Mouse (Mus musculus) monocyte, adult 5-6 weeks (primary cell): Measurements from ENCODE around the gene Spon2. TPM values are rescaled to one million over a fixed set of nuclear protein-coding genes. Genes with fewer than 3 reads are reported as not detected.

ENCODE experiments used
- ATAC-seq: fragments of 153-309, 156-312 bp; replicated peaks from 2 replicates; pipeline ENCODE4 v1.8.0; 2017; ENCODE audit warnings: mild to moderate bottlenecking; ENCODE audit not compliant: low TSS enrichment, insufficient number of reproducible peaks, severe bottlenecking, poor library complexity, low FRiP score
- total RNA-seq: library from RNA; stranded (forward); fragments of 200-1000, 200-491, 200-594 nt; gene quantifications from 3 replicates; pipeline ENCODE4 v1.2.3, GENCODE M21; 2017

The Spon2 gene
- not detected in 3 replicates for total RNA-seq

- ATAC-seq = no peak
Measured at GRCm38 (mm10) chr5:33218081-33218480, at the start of gene Spon2. TSS of gene Spon2 (minus strand) at chr5:33218455.

- no peak for ATAC-seq
Measured at GRCm38 (mm10) chr5:33254416-33254815, 36.2 kb upstream of the Spon2 start.

- ATAC-seq = no peak
Measured at GRCm38 (mm10) chr5:33248186-33248585, 29.9 kb upstream of the Spon2 start.

DNA sequence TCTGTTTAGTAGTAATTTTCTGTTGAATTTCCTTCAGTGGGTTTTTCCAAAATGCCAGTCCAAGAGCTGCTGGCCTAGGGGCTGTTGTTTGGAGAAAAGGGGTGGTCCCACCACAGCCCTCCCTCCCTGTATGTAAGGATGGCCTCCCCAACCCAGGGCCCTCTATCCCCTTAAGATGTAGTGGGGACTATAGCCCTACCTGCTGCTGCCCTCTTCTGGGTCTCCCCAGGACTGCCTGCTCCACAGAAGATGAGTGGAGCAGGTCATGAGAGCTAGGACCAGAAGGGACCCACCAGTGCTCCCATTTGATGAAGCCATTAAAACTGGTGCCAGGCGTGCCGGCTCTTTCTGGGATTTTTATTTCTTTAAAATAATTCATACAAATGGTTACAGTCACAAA lies 29.1 kb upstream of the Spon2 start:
- no peak for ATAC-seq

- no peak for ATAC-seq
Measured at GRCm38 (mm10) chr5:33245701-33246100, 27.4 kb upstream of the Spon2 start.

- ATAC-seq = no peak
Measured at GRCm38 (mm10) chr5:33244377-33244920, 26.2 kb upstream of the Spon2 start.

GRCm38 (mm10) chr5:33239934-33240333 lies 21.7 kb upstream of the Spon2 start:
- ATAC-seq = no peak

DNA sequence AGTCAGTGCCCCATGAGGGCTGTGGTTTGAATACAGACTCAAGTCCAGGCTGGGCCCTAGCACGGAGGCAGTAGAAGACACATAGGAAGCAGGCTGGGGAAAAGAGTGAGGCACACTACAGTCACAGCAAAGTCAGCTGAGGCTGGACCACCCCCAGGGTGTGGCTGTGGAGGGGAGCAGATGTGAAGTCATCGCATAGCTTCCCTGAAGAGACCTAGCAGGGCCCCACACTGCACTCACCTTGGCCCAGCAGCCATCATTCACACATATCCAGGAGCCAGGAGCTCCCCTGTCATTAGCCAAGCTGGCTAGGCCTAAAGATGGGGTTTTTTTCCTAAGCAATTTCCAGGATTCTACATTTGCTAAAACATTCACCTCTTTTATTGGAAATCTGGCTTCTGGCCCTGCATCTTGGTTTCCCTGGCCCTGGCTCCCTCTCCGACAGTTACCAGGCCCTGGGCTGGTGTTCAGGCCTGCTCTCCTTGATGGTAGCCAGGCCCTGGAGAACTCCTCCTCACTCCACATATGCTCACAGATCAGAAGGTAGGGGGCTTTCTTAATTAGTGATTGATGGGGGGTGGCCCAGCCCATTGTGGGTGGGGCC lies 21.0 kb upstream of the Spon2 start:
- ATAC-seq = no peak

DNA sequence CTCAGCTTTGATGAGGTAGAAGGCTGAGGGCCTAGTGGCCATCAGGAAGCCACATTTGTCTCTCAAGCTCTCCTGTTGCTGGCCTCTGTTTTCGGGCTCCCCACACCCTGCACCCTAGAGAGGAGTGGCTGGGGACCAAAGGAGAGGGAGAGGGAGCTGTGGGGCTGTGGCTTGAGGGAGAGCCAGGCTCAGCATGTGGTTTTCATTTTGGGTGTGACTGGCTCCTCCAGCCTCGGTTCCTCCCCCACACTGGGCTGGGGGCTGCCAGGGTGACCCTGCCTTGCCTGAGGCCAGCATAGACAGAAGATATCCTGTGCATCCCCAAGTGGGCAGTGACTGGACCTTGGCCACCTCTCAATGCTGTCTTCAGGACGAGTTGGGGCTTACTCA lies 20.0 kb upstream of the Spon2 start:
- no peak for ATAC-seq

DNA sequence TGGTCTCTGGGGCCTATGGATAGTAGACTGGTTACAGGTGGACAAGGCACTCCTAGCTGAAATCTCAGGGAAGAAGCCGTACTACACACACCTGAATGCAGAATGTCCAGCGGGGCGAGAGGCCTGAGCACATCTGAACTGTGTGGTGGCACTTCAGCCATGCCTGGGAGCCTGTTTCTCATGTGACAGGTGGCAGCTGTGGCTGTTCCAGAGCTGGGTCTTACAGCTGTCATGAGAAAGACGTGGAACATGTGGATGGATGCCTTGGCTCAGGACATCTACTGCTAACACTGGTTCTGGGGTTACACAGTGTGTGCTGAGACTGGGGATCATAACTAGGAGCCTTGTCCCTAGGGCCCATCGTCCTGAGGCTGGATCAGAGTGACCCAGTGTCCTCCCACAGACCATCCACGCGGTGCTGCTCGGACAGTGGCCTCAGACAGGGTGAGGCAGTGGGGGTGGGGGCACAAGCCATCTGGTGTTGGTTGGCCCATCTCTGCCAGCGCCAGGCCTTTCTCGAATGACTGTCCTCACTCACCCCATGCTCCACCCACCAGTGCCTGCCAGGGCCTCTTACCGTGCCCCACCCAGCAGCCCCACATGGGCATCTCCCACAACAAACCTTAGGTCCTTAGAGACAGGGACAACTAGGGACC lies 19.5 kb upstream of the Spon2 start:
- no peak for ATAC-seq

- ATAC-seq = no peak
Measured at GRCm38 (mm10) chr5:33234391-33235031, 16.3 kb upstream of the Spon2 start.

DNA sequence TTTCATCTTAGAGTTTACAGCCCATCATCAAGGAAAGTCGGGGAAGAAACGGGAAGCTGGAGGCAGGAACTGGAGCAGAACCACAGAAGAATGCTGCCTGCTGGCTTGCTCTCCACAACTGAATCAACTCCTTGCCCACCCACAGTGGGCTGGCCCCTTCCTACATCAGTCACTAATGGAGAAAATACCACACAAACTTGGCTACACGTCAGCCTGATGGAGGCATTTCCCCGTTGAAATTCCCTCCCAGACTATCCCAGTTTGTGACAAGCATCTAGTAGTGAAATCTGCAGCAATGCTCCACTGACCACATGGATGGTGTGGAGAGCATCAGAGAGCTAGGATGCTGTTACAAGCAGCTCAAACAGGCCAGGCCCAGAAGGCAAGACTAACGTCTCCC lies 14.5 kb upstream of the Spon2 start:
- ATAC-seq = no peak

GRCm38 (mm10) chr5:33230285-33230684 lies 12.0 kb upstream of the Spon2 start:
- ATAC-seq = no peak

- no peak for ATAC-seq
Measured at GRCm38 (mm10) chr5:33228428-33228827, 10.2 kb upstream of the Spon2 start.

GRCm38 (mm10) chr5:33225673-33226072 lies 7.4 kb upstream of the Spon2 start:
- no peak for ATAC-seq

DNA sequence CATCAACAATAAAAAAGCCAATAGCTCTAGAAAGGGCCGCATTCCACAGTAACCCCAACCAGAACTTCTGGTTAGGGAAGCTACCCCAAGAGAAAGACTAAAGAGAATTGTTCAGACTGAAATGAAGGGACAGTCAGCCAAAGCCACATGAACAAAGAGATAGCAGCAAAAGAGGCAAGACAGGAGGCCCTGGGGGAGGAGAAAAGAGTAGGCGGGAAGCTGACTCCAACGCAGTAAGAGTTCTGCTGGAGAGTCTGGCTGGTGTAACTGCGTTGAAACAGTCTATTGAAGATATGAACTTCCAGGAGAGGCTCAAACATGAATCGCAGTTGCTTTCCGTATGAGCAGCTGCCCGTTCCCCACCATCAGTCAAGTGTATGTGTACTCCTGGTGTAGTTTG lies 6.2 kb upstream of the Spon2 start:
- no peak for ATAC-seq

- no peak for ATAC-seq
Measured at GRCm38 (mm10) chr5:33222841-33223744, 4.8 kb upstream of the Spon2 start.

GRCm38 (mm10) chr5:33222389-33222788 lies 4.1 kb upstream of the Spon2 start:
- no peak for ATAC-seq
